Mouse (Mus musculus) B cell, adult (primary cell): Measurements from ENCODE around the gene Snf8. TPM values are rescaled to one million over a fixed set of nuclear protein-coding genes. Genes with fewer than 3 reads are reported as not detected.

Source experiments
- total RNA-seq: library from RNA; stranded (reverse); gene quantifications from 4 replicates; pipeline ENCODE4 v1.2.4, GENCODE M21; 2023; ENCODE audit not compliant: inconsistent age

Gene Snf8
- 56.9 to 67.6 TPM (median 63.2 TPM) in 4 replicates for total RNA-seq

GRCm38 (mm10) chr11:96034596-96035052, at the start of gene Snf8:
TSS of gene Snf8 (plus strand) at chr11:96034885.

DNA sequence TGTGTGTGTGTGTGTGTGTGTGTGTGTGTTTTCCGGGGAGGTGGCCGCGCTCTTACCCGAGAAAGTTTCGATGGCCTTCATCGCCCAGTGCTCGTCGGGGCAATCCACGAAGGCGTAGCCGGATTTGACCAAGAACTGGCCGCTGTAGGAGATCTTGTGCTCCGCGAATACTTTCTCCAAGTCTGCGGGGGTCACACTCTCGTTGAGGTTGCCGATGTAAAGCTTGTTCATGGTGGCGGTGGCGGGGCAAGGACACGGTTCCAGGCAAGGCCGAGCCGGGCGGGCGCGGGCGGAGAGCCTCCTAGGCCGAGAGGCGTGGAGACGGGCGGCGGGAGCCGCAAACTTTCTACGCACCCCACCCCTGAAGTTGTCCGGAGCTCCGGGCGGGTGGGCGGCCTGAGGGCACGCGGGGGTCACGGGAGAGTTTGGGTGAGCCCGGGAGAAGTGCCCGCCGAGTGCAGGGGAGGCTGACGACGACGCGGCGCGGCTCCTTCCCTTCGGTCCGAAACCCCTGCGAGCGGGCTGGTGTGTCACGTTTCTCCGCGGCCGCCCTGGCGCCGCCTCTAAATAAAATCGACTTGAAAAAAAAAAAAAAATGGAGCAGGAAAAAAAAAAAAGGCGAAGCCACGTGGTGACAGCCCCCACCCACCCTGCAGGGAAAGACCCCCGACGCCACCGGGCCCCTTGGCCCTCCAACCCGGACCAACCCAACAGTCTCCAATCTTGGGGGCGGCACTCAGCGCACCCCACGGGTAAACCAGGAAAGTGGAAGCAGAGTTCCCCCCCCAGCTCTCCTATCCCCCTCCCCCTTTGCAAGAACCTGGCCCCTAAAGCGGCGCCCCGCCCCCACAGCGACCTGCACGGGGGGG, 29.0 kb upstream of the Snf8 start, which contains the start of gene Igf2bp1:
TSS of gene Igf2bp1 (minus strand) at position 538 of the 869 bp plus-strand sequence.

GRCm38 (mm10) chr11:96065215-96065911, 30.7 kb downstream of the Snf8 start, which contains the start of gene Ube2z:
TSS of gene Ube2z (minus strand) at chr11:96065388.

GRCm38 (mm10) chr11:96075509-96076220, 41.0 kb downstream of the Snf8 start, which contains the start of gene Atp5g1:
TSS of gene Atp5g1 (minus strand) at chr11:96075670.

Other genes with a start within 250 kb of the Snf8 start
- not detected in 4 replicates for gene Phospho1, start 210.4 kb upstream of the Snf8 start, total RNA-seq
- gene Gngt2, start 197.7 kb upstream of the Snf8 start, total RNA-seq = 54.2 to 69.8 TPM (median 60.7 TPM) in 4 replicates
- gene Abi3, start 192.4 kb upstream of the Snf8 start, total RNA-seq = 78.5 to 94.6 TPM (median 87.2 TPM) in 4 replicates
- 0.90 to 1.3 TPM (median 1.2 TPM) in 3 of 4 replicates, not detected in the other for gene B4galnt2, start 120.0 kb upstream of the Snf8 start, total RNA-seq
- gene Igf2bp1, start 28.9 kb upstream of the Snf8 start, total RNA-seq = not detected in 4 replicates
- not detected in 4 replicates for gene Gip, start 10.3 kb upstream of the Snf8 start, total RNA-seq
- gene Ube2z, start 30.5 kb downstream of the Snf8 start, total RNA-seq = 48.9 to 53.1 TPM (median 49.5 TPM) in 4 replicates
- gene Atp5g1, start 40.8 kb downstream of the Snf8 start, total RNA-seq = 96.5 to 132 TPM (median 104 TPM) in 4 replicates
- not detected in 4 replicates for gene Calcoco2, start 77.1 kb downstream of the Snf8 start, total RNA-seq
- not detected in 4 replicates for gene Ttll6, start 98.9 kb downstream of the Snf8 start, total RNA-seq
- gene Hoxb13, start 159.4 kb downstream of the Snf8 start, total RNA-seq = not detected in 4 replicates
- not detected in 4 replicates for gene Hoxb9, start 236.6 kb downstream of the Snf8 start, total RNA-seq
- gene Hoxb8, start 247.0 kb downstream of the Snf8 start, total RNA-seq = not detected in 4 replicates